Mouse (Mus musculus): ENCODE results near the gene Mroh2a.

DNA sequence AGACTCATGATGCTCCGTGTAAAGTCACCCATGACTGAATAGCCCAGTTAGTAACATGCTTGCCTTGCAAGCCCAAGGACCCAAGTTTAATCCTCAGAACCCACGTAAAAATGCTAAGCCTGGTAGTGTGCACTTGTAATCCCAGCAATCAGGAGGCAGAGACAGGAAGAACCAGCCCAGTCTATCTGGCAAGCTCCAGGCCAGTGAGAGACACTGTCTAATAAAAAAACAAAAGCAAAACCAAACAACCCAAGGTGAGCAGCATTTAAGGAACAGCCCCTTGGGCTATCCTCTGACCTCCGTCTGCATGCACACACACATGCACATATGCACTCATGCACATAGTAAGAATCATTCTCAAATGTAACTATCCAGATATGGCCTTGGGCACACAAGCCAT is 2.8 kb downstream of the Mroh2a start:
- TF ChIP-seq POLR2A (IDR thresholded peaks at IDR 0.05; ENCODE audit: control insufficient read depth, extremely low read depth, insufficient read depth, low read length, poor library complexity) (no peak), CTCF (IDR thresholded peaks at IDR 0.05; ENCODE audit: borderline replicate concordance, control insufficient read depth, extremely low read depth, insufficient read depth, low read length, poor library complexity) (no peak)

All from thymus, adult 2 months (tissue).